Mouse (Mus musculus): Measurements from ENCODE around the gene Dbnl.

- TF ChIP-seq EP300 (optimal IDR thresholded peaks at IDR 0.05) (no peak), CTCF (IDR thresholded peaks at IDR 0.05; ENCODE audit: low read depth) (no peak)
Measured at GRCm38 (mm10) chr11:5819223-5819622, 30.9 kb downstream of the Dbnl start.

Data from stomach, postnatal 0 days (tissue).